Mouse (Mus musculus) retina, postnatal 1 day (tissue): ENCODE data around the gene Fads3.

Experiments
- DNase-seq: peaks from one replicate; pipeline ENCODE4 v3.0.0-alpha.2; 2012

Fads3 gene

GRCm38 (mm10) chr19:10054361-10055075 lies 13.1 kb downstream of the Fads3 start:
- DNase-seq: no peak

DNA sequence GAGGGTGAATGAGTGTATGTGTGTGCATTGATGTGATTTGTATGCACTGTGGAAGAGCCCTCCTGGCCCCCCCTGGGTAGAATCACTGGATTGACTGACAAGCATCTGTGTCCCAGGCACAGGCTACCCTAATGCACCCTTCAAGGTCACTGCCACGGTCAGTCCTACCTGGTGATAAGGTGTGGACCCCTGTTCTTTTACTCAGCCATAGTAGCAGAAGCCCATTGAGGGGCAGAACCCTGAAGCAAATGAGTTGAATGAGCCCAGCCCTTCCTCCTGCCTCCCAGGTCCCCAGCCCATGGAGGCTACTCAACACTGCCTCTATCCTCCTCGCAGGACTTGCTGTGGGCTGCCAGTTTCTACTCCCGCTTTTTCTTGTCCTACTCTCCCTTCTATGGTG lies 13.9 kb downstream of the Fads3 start:
- DNase-seq: no peak

DNA sequence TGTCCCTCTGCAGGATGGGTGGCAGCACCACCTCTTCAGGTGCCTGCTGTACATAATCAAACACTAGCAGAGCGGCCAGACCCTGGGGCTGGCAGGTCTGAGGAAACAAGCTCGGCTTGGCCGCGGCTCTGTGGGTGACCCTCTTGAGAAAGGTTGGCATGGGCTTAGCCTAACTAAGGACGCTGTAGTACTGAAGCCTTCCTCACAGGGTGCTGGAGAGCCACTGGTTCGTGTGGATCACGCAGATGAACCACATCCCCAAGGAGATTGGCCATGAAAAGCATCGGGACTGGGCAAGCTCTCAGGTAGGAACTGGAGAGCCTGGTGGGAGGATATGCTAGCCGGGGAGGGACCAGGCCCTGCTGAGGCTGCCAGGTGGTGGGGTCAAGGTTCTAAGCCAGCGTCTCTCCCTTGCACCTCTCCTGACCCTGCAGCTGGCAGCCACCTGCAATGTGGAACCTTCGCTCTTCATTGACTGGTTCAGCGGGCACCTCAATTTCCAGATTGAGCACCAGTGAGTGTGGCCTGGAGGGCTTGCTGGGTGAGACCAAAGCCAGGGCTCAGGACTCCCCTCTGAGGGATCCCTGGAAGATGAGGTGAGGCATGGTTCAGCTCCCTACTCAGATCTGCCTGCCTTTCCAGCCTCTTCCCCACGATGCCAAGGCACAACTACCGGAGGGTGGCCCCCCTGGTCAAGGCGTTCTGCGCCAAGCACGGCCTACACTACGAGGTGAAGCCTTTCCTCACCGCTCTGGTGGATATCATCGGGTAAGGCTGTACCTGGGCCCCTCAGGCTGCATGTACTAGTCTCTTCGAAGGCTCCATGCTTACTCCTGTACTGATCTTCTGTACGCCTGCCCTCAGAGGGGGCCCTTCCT lies 14.7 kb downstream of the Fads3 start:
- DNase-seq: no peak

- no peak for DNase-seq
Measured at GRCm38 (mm10) chr19:10056686-10057085, 15.3 kb downstream of the Fads3 start.

DNA sequence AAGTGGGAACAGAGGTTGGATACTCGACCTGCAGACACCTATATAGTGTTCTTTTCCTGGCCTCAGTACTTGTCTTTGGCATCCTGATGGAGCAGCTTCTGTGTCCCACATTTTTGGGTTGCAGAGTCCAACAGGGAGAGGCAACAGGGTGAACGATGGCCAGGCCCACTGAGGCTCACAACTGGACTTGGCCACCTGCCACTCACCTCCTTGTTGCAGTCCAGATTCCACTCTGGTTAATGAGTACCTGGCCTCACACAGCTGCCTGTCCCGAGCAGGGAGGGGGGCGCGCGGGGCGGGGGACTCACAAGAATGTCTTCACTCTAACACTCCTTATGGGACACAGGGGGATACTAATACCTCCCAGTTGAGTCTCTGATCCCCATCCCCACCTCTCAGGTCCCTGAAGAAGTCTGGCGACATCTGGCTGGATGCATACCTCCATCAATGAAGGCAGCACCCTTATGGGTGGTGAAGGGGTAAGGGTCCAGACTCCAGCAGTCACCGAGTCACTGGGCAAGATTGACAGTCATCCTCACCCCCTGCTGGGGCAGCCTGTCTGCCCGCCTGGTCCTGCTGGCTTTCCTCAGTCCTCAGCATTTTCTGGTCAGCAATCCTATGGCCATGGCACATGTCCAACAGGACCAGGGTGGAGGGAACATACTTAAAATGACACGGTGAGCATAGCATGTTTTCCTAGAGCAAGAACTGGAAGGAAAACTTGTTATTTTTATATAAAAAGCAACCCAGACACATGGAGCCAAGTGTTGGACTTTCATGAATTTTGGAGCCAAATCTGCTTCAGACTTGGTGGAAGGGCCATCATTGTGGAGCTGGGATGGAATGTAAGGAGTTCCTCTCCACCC lies 16.4 kb downstream of the Fads3 start:
- DNase-seq: no peak

GRCm38 (mm10) chr19:10058352-10058825 lies 17.0 kb downstream of the Fads3 start:
- no peak for DNase-seq

DNA sequence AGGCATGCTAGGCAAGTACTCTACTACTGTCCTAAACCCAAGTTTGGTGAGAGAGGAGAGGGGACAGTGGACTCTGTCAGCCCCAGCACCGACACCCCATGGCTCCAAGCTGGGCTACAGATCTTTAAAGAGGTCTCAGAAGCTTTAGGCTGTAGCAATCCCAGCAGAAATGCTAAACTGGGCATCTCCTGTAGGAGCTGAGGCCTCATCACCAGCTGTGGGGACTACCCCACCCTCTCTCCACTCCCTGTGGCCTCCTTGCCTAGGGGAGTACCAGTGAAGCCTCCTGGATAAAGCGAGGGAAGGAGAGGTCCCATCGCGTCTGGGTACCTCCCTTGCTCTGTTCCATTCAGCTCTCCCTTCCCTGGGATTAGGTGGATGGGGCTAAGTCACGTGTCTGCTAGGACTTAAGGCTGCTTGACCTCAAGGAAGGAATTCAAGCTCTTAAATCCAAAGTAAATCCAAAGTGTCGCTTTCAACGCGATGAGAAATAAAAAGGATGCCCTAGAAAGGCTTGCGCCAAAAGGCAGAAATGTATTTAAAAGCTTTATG lies 17.6 kb downstream of the Fads3 start:
- no peak for DNase-seq

- peak; percentile 77 for DNase-seq
Measured at GRCm38 (mm10) chr19:10059911-10060567, 18.7 kb downstream of the Fads3 start.

DNA sequence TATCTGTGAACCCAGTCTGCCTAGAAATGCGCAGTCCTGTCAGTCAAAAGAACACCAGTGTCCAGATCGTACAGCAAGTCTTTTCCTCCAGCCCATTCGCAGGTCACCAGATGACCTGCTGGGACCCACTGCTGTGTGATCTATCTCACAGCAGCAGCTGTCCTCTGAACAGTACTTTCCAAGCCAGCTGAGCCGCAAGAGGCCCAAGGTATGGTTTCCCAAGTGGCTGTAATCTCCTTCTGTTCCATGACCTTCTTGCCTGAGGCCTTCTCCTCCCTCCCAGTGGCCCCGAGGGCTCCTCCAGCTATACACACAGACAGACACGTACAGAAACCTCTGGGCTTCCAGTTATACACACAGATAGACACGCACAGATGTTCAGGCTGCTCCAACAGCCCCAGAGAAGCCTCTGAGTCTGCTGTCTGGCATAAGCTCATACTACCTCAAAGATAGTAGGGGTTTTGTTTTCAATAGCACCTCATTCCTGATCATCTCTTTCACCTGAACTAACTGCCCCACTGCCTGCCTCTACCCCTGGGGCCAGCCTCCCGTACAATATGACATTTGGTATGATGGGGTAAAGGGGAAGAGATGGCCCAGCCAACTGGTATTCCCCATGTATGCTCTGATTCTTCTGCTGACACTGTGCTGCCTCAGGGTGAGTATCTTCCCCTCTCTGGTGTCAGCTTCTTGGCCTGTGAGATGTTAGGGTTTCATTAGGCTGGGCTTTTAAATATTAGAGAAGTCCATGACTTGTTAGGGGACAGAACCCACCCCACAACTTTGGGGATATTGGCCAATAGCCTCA lies 19.6 kb downstream of the Fads3 start:
- DNase-seq: peak; percentile 38

GRCm38 (mm10) chr19:10061624-10062023 lies 20.3 kb downstream of the Fads3 start:
- DNase-seq: no peak

GRCm38 (mm10) chr19:10062292-10062691 lies 20.9 kb downstream of the Fads3 start:
- no peak for DNase-seq

DNA sequence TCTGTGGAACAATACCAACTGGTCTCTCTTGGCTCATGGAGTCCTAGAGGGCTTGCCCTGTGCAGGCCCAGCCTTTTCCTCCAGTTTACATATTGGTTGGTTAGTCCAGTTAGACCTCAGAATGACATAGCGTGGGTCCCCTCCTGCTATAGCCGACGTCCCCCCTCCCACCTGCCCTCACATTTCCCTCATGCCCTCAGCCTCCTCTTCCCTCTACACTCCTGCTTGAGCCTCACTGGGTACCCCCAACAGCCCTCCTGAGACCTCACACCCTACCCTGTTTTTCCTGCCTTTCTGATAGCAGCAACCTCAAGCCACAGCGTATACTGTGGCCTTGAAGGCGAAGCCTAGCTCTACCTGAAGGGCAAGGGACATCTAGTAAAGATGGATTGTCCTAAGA lies 21.5 kb downstream of the Fads3 start:
- DNase-seq: no peak

- no peak for DNase-seq
Measured at GRCm38 (mm10) chr19:10064173-10065012, 23.0 kb downstream of the Fads3 start.

DNA sequence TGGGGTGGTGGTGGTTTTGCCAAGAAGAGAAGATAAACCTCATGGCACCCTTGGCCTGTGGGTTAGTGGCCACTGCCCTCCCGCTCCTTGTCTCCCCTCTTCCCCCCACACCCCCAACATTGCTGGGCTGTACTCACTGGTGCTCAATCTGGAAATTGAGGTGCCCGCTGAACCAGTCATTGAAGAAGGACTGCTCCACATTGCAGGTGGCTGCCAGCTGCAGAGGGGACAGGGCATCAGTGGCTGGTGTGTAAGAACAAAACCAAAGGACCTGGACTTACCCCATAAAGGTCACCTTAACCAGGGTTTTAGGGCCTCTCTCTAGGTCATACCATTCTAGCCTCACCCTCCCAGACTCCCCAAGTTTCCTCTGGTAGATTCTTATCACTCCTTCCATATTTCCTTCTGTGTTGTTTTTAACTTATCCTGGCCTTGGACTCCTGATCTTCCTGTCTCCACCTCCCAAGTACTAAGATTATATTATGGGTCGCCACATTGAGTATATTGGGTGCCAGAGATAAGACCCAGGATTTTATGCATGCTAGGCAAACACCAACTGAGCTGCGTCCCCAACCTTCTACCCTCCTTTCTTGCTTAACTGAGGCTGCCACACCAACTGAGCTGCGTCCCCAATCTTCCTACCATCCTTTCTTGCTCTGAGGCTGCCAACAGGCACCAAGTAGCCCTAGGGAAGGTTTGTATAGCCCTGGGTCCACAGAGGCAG lies 24.3 kb downstream of the Fads3 start:
- no peak for DNase-seq

DNA sequence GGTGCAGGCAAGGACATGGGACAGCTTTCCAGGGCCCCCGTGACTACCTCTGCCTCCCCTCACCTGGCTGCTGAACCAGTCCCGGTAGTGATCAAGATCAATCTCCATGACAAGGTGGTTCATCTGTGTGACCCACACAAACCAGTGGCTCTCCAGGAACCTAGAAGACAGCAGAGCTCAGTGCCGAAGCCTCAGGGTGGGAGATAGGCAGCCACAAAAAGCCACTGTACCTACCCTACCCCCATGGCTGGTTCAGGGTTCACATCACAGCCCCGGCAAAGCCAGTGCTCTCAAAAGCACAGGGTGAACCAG lies 24.8 kb downstream of the Fads3 start:
- no peak for DNase-seq

- no peak for DNase-seq
Measured at GRCm38 (mm10) chr19:10066502-10066901, 25.1 kb downstream of the Fads3 start.

GRCm38 (mm10) chr19:10067701-10068100 lies 26.3 kb downstream of the Fads3 start:
- no peak for DNase-seq

GRCm38 (mm10) chr19:10070186-10070980 lies 29.0 kb downstream of the Fads3 start:
- DNase-seq: no peak

GRCm38 (mm10) chr19:10071166-10071565 lies 29.8 kb downstream of the Fads3 start:
- no peak for DNase-seq
